Mouse (Mus musculus) E14TG2a.4 (cell line): ENCODE data around the gene Cdc42ep4.

Experiments
- CTCF ChIP-seq: conservative IDR thresholded peaks from 2 replicates; pipeline ENCODE4 v1.5.1; 2014; ENCODE audit warnings: low read length
- NANOG ChIP-seq: IDR thresholded peaks from 2 replicates; pipeline ENCODE4 v1.6.1; 2014; ENCODE audit warnings: borderline replicate concordance, low read length, mixed read lengths
- POU5F1 ChIP-seq: IDR thresholded peaks from 2 replicates; pipeline ENCODE4 v1.6.1; 2014; ENCODE audit warnings: low read length, borderline replicate concordance

DNA sequence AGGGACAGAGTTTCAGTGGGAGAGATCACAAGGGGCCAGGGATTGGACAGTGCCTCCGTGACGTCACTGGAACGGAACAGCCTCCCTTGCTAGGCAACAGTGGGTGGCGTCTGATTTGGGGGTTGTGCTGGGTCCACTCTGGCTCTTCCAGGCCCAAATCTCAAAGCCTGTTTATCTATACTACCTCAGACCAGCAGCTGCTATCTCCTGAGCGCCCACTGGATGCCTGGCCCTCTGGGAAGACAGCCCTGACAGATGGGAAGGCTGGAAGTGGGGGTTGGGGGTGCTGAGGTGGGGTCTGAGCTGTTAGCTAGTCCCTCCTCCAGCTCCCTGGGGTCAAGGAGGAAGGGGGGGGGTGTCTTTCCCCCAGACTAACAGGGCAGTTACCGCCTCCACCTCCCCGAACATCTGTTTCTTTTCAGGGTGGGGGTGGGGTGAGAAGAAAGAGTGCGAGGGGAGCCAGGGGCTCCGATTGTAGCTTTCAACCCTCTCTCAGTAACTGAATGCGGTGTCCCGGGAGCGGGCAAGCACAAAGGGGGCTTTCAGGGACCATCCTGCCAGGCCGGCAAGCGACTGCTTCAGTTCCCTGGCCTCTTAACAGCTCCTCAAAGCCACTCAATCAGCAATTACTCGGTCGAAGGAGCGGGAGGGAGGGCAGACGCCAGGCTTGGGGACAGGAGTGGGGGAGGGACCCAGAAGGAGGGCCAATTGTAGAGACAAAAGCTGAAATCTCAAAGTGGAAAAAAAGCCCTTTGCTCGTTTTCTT is 33.9 kb upstream of the Cdc42ep4 start:
- TF ChIP-seq POU5F1 (no peak), CTCF (no peak), NANOG (no peak)
